Mouse (Mus musculus): ENCODE results near the gene 2010111I01Rik.

Gene 2010111I01Rik

DNA sequence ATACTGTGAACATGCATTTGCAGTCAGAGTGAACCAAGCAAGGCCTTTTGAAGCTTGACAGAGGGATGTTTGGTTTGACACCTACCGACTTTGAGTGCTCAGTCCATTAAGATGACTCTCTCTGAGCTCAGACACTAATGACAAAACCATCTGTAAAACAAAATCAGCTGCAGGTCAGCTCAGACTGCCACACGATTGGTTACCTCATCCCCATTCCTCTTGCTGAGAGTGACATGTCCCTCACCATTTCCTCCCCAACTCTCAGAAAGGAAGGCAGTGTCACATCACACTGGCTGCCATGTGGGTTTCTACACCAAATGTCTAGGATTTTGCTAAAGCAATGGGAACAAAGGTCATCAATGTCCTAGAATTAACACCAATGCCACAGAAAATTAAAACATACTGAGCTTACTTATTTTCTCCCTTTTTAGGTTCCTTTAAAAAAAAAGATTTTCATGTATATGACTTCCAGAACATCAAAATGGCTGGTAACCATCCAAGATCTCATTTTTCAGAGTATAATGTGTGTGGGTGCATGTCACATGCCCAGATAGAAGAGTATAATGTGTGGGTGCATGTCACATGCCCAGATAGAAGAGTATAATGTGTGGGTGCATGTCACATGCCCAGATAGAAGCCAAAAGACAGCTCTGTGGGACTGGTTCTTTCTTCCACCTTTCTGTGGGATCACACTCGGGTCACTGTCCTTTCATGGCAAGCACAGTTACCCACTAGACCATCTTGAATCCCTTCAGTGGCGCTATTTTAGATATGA is 395.6 kb downstream of the 2010111I01Rik start:
- DNase-seq = no peak

- no peak for DNase-seq
Observed at GRCm38 (mm10) chr13:63361755-63362154, 397.1 kb downstream of the 2010111I01Rik start.

DNA sequence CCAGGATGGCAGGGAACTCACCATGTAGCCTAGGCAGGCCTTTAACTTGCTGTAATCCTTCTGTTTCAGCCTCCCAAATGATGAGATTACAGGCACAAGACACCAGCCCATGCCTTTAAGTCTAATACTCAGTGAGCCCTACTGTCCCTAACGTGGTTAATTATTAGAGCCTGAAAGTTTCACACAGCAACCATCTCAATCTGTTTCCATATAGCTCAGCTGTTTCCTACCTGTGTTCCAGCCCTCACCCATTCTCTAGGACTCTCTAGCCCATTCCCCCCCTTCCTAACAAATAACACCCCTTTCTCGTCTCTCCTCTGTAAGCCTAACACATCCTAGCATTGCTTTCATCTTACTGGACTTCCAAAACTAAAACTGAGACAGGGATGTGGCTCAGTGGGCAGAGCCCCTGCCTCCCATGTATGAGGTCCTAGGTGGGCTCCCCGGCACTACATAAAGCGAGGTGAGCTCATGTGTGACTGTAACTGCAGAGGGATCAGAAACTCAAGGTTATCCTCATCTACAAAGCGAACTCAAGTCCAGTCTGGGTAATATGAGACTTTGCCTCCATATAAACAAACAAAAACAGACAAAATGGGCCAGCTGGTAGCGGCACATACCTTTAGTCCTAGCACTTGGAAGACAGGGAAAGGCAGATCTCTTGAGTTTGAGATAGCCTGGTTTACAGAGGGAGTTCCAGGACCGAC is 408.9 kb downstream of the 2010111I01Rik start:
- no peak for DNase-seq
